Mouse (Mus musculus) testis, adult 2 months (tissue): ENCODE results near the gene Pla2g2c. TPM values are rescaled to one million over a fixed set of nuclear protein-coding genes. Genes with fewer than 3 reads are reported as not detected.

Experiments used
- H3K27ac ChIP-seq: fragments of 200-500 bp; 2 replicates; pipeline ENCODE4 v1.5.1; 2012; ENCODE audit warnings: low read depth, low read length; ENCODE audit not compliant: control insufficient read depth, insufficient read depth
- H3K27me3 ChIP-seq: fragments of 200-500 bp; 2 replicates; pipeline ENCODE4 v1.6.1; 2012; ENCODE audit warnings: mild to moderate bottlenecking, low read length, moderate library complexity; ENCODE audit not compliant: control insufficient read depth, insufficient read depth
- H3K36me3 ChIP-seq: fragments of 200-500 bp; 2 replicates; pipeline ENCODE4 v1.6.1; 2012; ENCODE audit warnings: mild to moderate bottlenecking, low read length; ENCODE audit not compliant: control insufficient read depth, insufficient read depth
- H3K4me1 ChIP-seq: fragments of 200-500 bp; 2 replicates; pipeline ENCODE4 v1.6.1; 2012; ENCODE audit warnings: low read length; ENCODE audit not compliant: control insufficient read depth, insufficient read depth
- H3K4me3 ChIP-seq: fragments of 200-500 bp; 2 replicates; pipeline ENCODE4 v1.5.1; 2012; ENCODE audit warnings: low read depth, mild to moderate bottlenecking, low read length, moderate library complexity, mixed read lengths; ENCODE audit not compliant: control insufficient read depth
- CTCF ChIP-seq: fragments of 200-500 bp; IDR thresholded peaks from 2 replicates; pipeline ENCODE4 v1.5.1; 2012; ENCODE audit warnings: low read depth, mild to moderate bottlenecking, inconsistent platforms, low read length, moderate library complexity; ENCODE audit not compliant: control insufficient read depth, insufficient read depth, insufficient replicate concordance
- POLR2A ChIP-seq: fragments of 200-500 bp; IDR thresholded peaks from 2 replicates; pipeline ENCODE4 v1.6.1; 2012; ENCODE audit warnings: low read depth, mild to moderate bottlenecking, inconsistent platforms, low read length, moderate library complexity; ENCODE audit not compliant: control insufficient read depth
- polyA plus RNA-seq: library from polyadenylated mRNA; depleted of rRNA; stranded (reverse); fragments of >200 nt; gene quantifications from 2 replicates; pipeline ENCODE4 v1.2.3, GENCODE M21; 2012

Pla2g2c gene
- polyA plus RNA-seq, 1 experiment: 148 TPM

DNA sequence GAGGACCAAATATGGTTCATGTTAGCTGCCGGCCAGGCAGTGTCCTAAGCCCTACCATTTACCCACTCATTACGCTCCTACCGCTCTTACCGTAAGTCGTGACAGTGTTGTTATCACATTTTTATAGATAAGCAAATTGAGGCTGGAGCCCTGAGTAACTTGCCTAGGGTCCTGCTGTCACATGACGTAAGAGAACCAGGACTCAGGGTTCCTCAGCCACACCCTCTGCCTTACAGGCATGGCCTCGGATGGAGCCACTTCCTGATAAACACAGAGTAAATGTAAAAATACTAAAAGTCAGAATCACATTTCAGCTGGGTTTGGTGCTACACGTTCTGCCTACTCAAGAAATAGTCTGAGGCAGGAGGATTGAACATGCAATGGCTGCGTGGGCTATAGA is 29.8 kb downstream of the Pla2g2c start:
- Histone ChIP-seq H3K4me3 (no peak overlapping the region), H3K27me3 (no peaks in the 10 kb centered on the region), H3K27ac (no peak overlapping the region), H3K36me3 (no peaks in the 10 kb centered on the region), H3K4me1 (no peaks in the 10 kb centered on the region)
- TF ChIP-seq POLR2A: no peak
- no peak for TF ChIP-seq CTCF

DNA sequence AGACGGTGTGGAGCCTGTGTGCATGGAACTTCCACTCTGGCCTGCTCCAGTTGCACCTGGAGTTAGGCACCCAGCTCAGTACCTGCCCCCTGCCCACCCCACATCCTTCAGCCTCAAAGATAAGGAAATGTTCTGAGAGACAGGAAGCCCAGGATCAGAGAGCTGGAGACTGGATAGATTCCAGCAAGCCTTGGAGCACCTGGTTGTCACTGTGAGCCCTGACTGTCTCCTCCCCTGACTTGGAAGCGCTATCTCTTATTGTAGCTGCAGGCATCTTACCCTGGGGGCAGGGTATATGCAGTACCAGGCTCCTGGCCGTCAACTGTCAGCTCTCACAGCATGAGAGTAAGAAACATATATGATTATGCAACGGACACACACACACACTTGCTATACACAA is 30.8 kb downstream of the Pla2g2c start:
- Histone ChIP-seq H3K27ac (no peak overlapping the region), H3K4me1 (no peaks in the 10 kb centered on the region), H3K27me3 (no peaks in the 10 kb centered on the region), H3K36me3 (no peaks in the 10 kb centered on the region), H3K4me3 (no peak overlapping the region)
- no peak for TF ChIP-seq CTCF
- no peak for TF ChIP-seq POLR2A

DNA sequence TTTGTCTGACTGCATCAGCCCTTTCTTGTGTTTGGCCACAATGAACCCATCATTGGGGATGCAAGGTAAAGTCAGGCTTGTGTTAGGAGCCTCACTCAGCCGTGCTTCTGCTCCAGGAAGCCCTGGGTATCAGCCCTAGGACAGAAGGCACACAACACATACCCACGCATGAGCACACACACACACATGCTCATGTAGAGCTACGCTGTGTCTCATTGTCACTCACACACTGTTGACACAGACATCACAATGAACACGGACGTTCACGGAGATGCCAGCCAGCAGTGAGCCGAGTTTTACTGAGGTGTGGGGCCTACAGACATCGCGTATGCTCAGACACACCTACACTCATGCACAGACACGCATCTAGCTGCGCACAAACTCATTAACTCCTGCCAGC is 31.4 kb downstream of the Pla2g2c start:
- Histone ChIP-seq H3K4me3 (peak overlapping the region; percentile 58), H3K27ac (no peak overlapping the region), H3K4me1 (no peaks in the 10 kb centered on the region), H3K27me3 (no peaks in the 10 kb centered on the region), H3K36me3 (no peaks in the 10 kb centered on the region)
- TF ChIP-seq CTCF (no peak), POLR2A (no peak)

DNA sequence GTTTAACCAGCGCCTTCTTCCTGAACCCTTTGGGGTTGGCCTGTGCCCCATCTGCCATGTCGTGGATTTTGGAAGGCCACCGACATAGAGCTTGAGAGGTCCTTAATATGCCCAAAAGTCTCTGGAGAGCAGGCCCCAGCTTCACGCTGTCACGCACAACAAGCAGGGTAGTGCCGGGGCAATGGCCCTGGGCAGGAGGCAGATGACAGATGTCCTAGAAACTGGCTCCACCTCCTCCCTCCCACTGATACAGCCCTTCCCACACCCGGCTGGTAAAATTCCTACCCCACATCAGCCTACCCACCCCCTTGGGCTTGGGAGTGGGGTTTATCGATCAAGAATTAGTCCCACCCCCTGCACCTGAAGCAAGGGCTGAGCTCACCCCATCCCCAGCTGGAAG is 32.8 kb downstream of the Pla2g2c start, which contains the start of gene Pla2g2f:
Gene Pla2g2f (minus strand): TSS at position 211 of the 400 bp plus-strand sequence.
- H3K27ac ChIP-seq: no peak within 1 kb of the TSS
- peak within 1 kb of the TSS; percentile 15; the same call in 1 of the 2 replicates for H3K4me3 ChIP-seq
- no peaks in the 10 kb centered on the region for H3K36me3 ChIP-seq
- H3K4me1 ChIP-seq: no peaks in the 10 kb centered on the region
- no peaks in the 10 kb centered on the region for H3K27me3 ChIP-seq
- TF ChIP-seq POLR2A (no peak), CTCF (no peak)

DNA sequence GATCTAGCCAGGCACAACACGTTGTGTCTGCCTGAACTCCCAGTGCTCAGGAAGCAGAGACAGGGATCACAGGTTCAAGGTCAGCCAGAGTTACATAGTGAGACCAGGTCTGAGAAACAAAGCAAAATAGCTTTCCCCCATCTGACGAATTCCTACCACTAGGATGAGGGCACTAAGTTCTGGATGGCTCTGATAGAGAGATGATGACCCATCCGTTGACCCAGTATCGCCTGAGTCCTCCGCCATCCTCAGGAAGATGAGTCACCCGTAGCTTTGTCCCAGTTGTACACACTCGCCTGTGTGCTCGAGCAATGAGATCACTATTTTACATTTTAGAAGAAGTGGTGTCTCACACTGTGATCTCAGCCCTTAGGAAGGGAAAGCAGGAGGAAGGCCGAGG is 37.7 kb downstream of the Pla2g2c start:
- Histone ChIP-seq H3K27ac (no peak overlapping the region), H3K36me3 (no peaks in the 10 kb centered on the region), H3K4me1 (no peaks in the 10 kb centered on the region), H3K4me3 (no peak overlapping the region), H3K27me3 (no peaks in the 10 kb centered on the region)
- TF ChIP-seq POLR2A: no peak
- no peak for TF ChIP-seq CTCF

DNA sequence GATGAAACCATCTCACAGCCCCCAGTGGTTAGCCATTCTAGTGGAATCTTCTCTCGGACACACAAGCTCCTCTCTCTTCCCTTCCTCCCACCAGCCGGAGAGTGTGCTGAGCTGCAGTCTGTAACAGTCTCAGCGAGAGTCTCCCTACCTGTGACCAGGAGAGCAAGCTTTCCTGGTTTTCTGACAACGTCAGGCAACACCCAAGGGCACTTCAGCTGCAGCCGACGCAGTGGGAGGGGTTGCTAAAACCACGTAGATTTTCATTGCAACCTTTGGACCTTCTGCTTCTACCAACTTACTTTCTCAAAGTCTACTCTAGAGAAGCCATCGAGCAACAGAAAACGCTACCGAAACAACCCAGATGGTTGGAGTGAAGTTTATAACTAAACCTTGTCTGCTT is 47.4 kb downstream of the Pla2g2c start:
- no peak overlapping the region for H3K4me3 ChIP-seq
- H3K4me1 ChIP-seq: no peaks in the 10 kb centered on the region
- no peaks in the 10 kb centered on the region for H3K27me3 ChIP-seq
- H3K27ac ChIP-seq: no peak overlapping the region
- no peaks in the 10 kb centered on the region for H3K36me3 ChIP-seq
- TF ChIP-seq CTCF: no peak
- TF ChIP-seq POLR2A: no peak

DNA sequence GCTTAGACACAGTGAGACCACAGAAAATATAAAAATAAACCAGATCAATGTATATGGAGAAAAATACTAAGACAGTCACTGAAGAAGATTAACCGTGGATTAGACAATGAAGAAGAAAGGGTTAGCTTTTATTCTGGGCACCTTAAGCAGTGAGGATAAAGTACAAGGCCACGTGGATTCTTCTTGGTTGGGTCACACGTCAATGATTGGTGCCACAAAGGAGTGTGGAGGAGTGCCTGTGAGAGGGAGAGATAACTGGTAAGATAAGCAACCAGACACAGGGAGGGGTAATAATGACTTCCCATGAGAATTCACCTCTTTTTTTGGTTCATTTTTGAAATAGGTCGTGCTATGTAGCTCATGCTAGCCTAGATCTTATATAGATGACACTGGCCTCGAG is 47.8 kb downstream of the Pla2g2c start:
- Histone ChIP-seq H3K27me3 (no peaks in the 10 kb centered on the region), H3K4me1 (no peaks in the 10 kb centered on the region), H3K36me3 (no peaks in the 10 kb centered on the region), H3K4me3 (no peak overlapping the region), H3K27ac (no peak overlapping the region)
- TF ChIP-seq CTCF (no peak), POLR2A (no peak)

DNA sequence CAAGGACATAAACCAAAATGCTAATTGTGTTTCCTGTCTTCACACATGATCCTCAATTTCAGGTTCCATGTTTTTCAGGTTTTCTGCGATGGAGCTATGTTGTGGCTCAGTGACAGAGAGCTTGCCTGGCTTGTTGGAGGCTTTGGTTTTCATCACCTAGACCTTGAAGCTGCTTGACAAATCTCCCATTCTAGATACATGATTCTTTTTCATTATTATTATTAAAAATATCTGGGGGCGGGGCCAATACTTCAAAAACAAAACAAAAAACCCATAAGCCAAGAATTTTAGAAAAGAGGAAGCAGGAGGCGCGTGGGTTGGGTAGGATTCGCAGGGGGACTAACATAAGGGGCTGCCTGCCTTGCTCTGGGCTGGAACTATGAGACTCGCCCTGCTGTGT is 50.8 kb downstream of the Pla2g2c start, which contains the start of gene Pla2g2d:
Gene Pla2g2d (plus strand): TSS at position 301 of the 400 bp plus-strand sequence.
- Histone ChIP-seq H3K4me1 (peaks cover 3% of the 10 kb centered on the region; the same call in 1 of the 2 replicates), H3K36me3 (no peaks in the 10 kb centered on the region), H3K4me3 (no peak within 1 kb of the TSS), H3K27ac (no peak within 1 kb of the TSS), H3K27me3 (no peaks in the 10 kb centered on the region)
- no peak for TF ChIP-seq POLR2A
- no peak for TF ChIP-seq CTCF
